28 mouse cellular contexts compared by ENCODE assay signal in the genomic region with DNA sequence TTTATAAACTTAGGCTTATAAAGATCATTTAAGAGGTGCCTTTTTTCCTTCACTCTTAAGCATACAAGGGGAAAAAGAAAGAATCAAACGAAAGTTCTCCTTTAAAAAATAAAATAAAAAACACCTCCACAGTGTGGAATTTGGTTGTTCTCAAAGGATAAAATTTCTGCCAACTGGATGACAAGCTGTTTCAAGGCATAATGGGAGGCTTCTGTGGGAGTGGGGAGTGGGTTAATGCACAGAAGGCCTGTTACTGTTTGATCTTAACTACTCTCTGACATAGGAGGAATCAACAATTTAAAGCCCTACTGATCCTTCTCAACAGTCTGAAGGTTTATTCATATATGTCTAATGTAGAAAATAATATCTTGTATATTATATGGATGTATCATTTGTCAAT.
"Had no signal": no experiment of that assay in that cellular context is flagged by ENCODE, and none has a peak within 500 bp of the region (broad histone marks: within the 10 kb centered on the region; RNA-seq: fewer than 3 reads in every experiment).

No protein-coding gene starts in this region.

- DNase-seq: cerebellum, adult 2 months; cerebellum, adult 8-10 months; cerebellum, adult 9-10 months; cerebellum, adult 9-11 months; cerebellum, postnatal 10 days; cerebellum, postnatal 14 days; cerebellum, postnatal 25 days; cerebellum, postnatal 36 days; embryo, embryonic 11 days; forebrain, postnatal 0 days; gastrocnemius, adult 2 months; gastrocnemius, postnatal 10 days; gastrocnemius, postnatal 14 days; gastrocnemius, postnatal 25 days; gastrocnemius, postnatal 36 days; heart, adult 18-20 months; heart, adult 2 months had no signal

- H3K27ac ChIP-seq: embryonic facial prominence, embryonic 10.5 days; embryonic facial prominence, embryonic 12.5 days; embryonic facial prominence, embryonic 13.5 days; embryonic facial prominence, embryonic 15.5 days; forebrain, embryonic 10.5 days; forebrain, embryonic 12.5 days; forebrain, embryonic 13.5 days; forebrain, embryonic 15.5 days; gastrocnemius, adult 2 months; heart, adult 2 months had no signal

- ATAC-seq: forebrain, embryonic 13.5 days; forebrain, embryonic 14.5 days; forebrain, embryonic 15.5 days; forebrain, embryonic 16.5 days; forebrain, postnatal 0 days had no signal

- H3K4me3 ChIP-seq: embryonic facial prominence, embryonic 10.5 days; embryonic facial prominence, embryonic 12.5 days; embryonic facial prominence, embryonic 13.5 days; embryonic facial prominence, embryonic 15.5 days; erythroblast, embryonic 14.5 days; forebrain, embryonic 10.5 days; forebrain, embryonic 12.5 days; forebrain, embryonic 13.5 days; forebrain, embryonic 15.5 days; gastrocnemius, adult 2 months; heart, adult 2 months had no signal
